Mouse (Mus musculus) C2C12 (cell line): Measurements from ENCODE around the gene Olfr535.

Experiments
- CEBPB ChIP-seq: IDR thresholded peaks from one replicate; pipeline ENCODE4 v1.6.1; 2011; ENCODE audit warnings: low read depth, mild to moderate bottlenecking, control low read depth, moderate library complexity
- CTCF ChIP-seq: IDR thresholded peaks from one replicate; pipeline ENCODE4 v1.5.1; 2011; ENCODE audit not compliant: control insufficient read depth, insufficient read depth, insufficient read length
- FOSL1 ChIP-seq: IDR thresholded peaks from one replicate; pipeline ENCODE4 v1.8.0; 2011; ENCODE audit warnings: mild to moderate bottlenecking, low read length; ENCODE audit not compliant: poor library complexity, insufficient read depth, severe bottlenecking
- MAX ChIP-seq: IDR thresholded peaks from one replicate; pipeline ENCODE4 v1.6.1; 2011; ENCODE audit warnings: mild to moderate bottlenecking, control low read depth
- MYOD1 ChIP-seq: IDR thresholded peaks from one replicate; pipeline ENCODE4 v1.6.1; 2011; ENCODE audit warnings: low read depth; ENCODE audit not compliant: control insufficient read depth, insufficient read length
- MYOG ChIP-seq: IDR thresholded peaks from one replicate; pipeline ENCODE4 v1.6.1; 2011; ENCODE audit not compliant: control insufficient read depth, insufficient read length; ENCODE audit errors: extremely low read depth
- USF1 ChIP-seq: IDR thresholded peaks from one replicate; pipeline ENCODE4 v1.6.1; 2011; ENCODE audit warnings: low read depth, mild to moderate bottlenecking, control low read depth, moderate library complexity

GRCm38 (mm10) chr7:140488981-140489380 is 5.0 kb downstream of the Olfr535 start:
- TF ChIP-seq CTCF = no peak
- no peak for TF ChIP-seq FOSL1
- no peak for TF ChIP-seq USF1
- no peak for TF ChIP-seq MYOD1
- TF ChIP-seq MYOG = no peak
- no peak for TF ChIP-seq MAX
- no peak for TF ChIP-seq CEBPB
